Mouse (Mus musculus) WW6 (cell line): ENCODE results near the gene Slc9a5.

ENCODE experiments used
- DNase-seq: peaks from one replicate; pipeline ENCODE4 v3.0.0-alpha.2; 2013; ENCODE audit warnings: low read depth, low spot score

Gene Slc9a5

GRCm38 (mm10) chr8:105406416-105406815 lies 57.8 kb downstream of the Slc9a5 start:
- no peak for DNase-seq

- no peak for DNase-seq
Measured at GRCm38 (mm10) chr8:105408331-105408730, 59.7 kb downstream of the Slc9a5 start.

GRCm38 (mm10) chr8:105409947-105410346 lies 61.3 kb downstream of the Slc9a5 start:
- no peak for DNase-seq

- peak; percentile 83 for DNase-seq
Measured at GRCm38 (mm10) chr8:105413391-105413790, 64.7 kb downstream of the Slc9a5 start, which contains the start of the genes Kctd19 and Lrrc36. Gene Kctd19, minus strand, starts transcription at chr8:105413502. Gene Lrrc36, plus strand, starts transcription at chr8:105413571.

GRCm38 (mm10) chr8:105418992-105419391 lies 70.3 kb downstream of the Slc9a5 start:
- no peak for DNase-seq
